Mouse (Mus musculus): ENCODE results near the gene Adcy10. TPM values are rescaled to one million over a fixed set of nuclear protein-coding genes. Genes with fewer than 3 reads are reported as not detected.

Gene Adcy10
- polyA plus RNA-seq, 1 experiment from 2014 or later = 0.18 TPM

GRCm38 (mm10) chr1:165608904-165609303 lies 123.9 kb downstream of the Adcy10 start:
- H3K9ac ChIP-seq = no peak overlapping the region
- 73% methylated on average over 4 of the region's 4 CpGs for WGBS
- no peak overlapping the region for H3K4me2 ChIP-seq
- no peaks in the 10 kb centered on the region for H3K27me3 ChIP-seq
- peaks cover 43% of the 10 kb centered on the region for H3K36me3 ChIP-seq
- H3K9me3 ChIP-seq = no peaks in the 10 kb centered on the region
- H3K27ac ChIP-seq = no peak overlapping the region
- H3K4me1 ChIP-seq = peaks cover 19% of the 10 kb centered on the region
- no peak overlapping the region for H3K4me3 ChIP-seq
- ATAC-seq (ENCODE audit: insufficient number of reproducible peaks, insufficient read depth, low FRiP score, low TSS enrichment, low read depth) = no peak

GRCm38 (mm10) chr1:165609495-165610320 lies 124.7 kb downstream of the Adcy10 start:
- Histone ChIP-seq H3K27me3 (no peaks in the 10 kb centered on the region), H3K4me2 (no peak overlapping the region), H3K4me1 (peaks cover 19% of the 10 kb centered on the region), H3K9me3 (no peaks in the 10 kb centered on the region), H3K27ac (peak overlapping the region; percentile 41; the same call in 1 of the 2 replicates), H3K9ac (no peak overlapping the region), H3K36me3 (peaks cover 40% of the 10 kb centered on the region), H3K4me3 (no peak overlapping the region)
- ATAC-seq (ENCODE audit: insufficient number of reproducible peaks, insufficient read depth, low FRiP score, low TSS enrichment, low read depth) = no peak
- 44% methylated on average over 7 of the region's 7 CpGs for WGBS

- H3K4me3 ChIP-seq = no peak overlapping the region
- peaks cover 19% of the 10 kb centered on the region for H3K4me1 ChIP-seq
- H3K36me3 ChIP-seq = peaks cover 40% of the 10 kb centered on the region
- WGBS = 29% methylated on average over 9 of the region's 9 CpGs
- ATAC-seq (ENCODE audit: insufficient number of reproducible peaks, insufficient read depth, low FRiP score, low TSS enrichment, low read depth) = no peak
- H3K4me2 ChIP-seq = no peak overlapping the region
- peak overlapping the region; percentile 41 for H3K27ac ChIP-seq
- H3K27me3 ChIP-seq = no peaks in the 10 kb centered on the region
- H3K9ac ChIP-seq = no peak overlapping the region
- H3K9me3 ChIP-seq = peaks cover 6% of the 10 kb centered on the region
Observed at GRCm38 (mm10) chr1:165610321-165610999, 125.5 kb downstream of the Adcy10 start.

GRCm38 (mm10) chr1:165612714-165613113 lies 127.7 kb downstream of the Adcy10 start:
- no peaks in the 10 kb centered on the region for H3K27me3 ChIP-seq
- H3K9ac ChIP-seq = no peak overlapping the region
- no peak overlapping the region for H3K27ac ChIP-seq
- H3K4me1 ChIP-seq = peaks cover 31% of the 10 kb centered on the region
- ATAC-seq (ENCODE audit: insufficient number of reproducible peaks, insufficient read depth, low FRiP score, low TSS enrichment, low read depth) = no peak
- peaks cover 11% of the 10 kb centered on the region for H3K9me3 ChIP-seq
- no peak overlapping the region for H3K4me2 ChIP-seq
- 51% methylated on average over 5 of the region's 5 CpGs for WGBS
- peaks cover 32% of the 10 kb centered on the region for H3K36me3 ChIP-seq
- H3K4me3 ChIP-seq = no peak overlapping the region

GRCm38 (mm10) chr1:165613926-165614325 lies 128.9 kb downstream of the Adcy10 start:
- 77% methylated on average over 4 of the region's 4 CpGs for WGBS
- Histone ChIP-seq H3K4me3 (no peak overlapping the region), H3K27me3 (no peaks in the 10 kb centered on the region), H3K9ac (no peak overlapping the region), H3K9me3 (peaks cover 11% of the 10 kb centered on the region), H3K27ac (no peak overlapping the region), H3K4me2 (no peak overlapping the region), H3K36me3 (peaks cover 24% of the 10 kb centered on the region), H3K4me1 (peaks cover 36% of the 10 kb centered on the region)
- no peak for ATAC-seq (ENCODE audit: insufficient number of reproducible peaks, insufficient read depth, low FRiP score, low TSS enrichment, low read depth)

GRCm38 (mm10) chr1:165614793-165615192 lies 129.8 kb downstream of the Adcy10 start:
- Histone ChIP-seq H3K4me1 (peaks cover 31% of the 10 kb centered on the region), H3K36me3 (peaks cover 24% of the 10 kb centered on the region), H3K9ac (no peak overlapping the region), H3K4me2 (no peak overlapping the region), H3K27ac (no peak overlapping the region), H3K9me3 (peaks cover 11% of the 10 kb centered on the region), H3K4me3 (no peak overlapping the region), H3K27me3 (no peaks in the 10 kb centered on the region)
- WGBS = 93% methylated on average over 3 of the region's 3 CpGs
- no peak for ATAC-seq (ENCODE audit: insufficient number of reproducible peaks, insufficient read depth, low FRiP score, low TSS enrichment, low read depth)

GRCm38 (mm10) chr1:165616652-165617051 lies 131.7 kb downstream of the Adcy10 start:
- H3K9me3 ChIP-seq = peaks cover 11% of the 10 kb centered on the region
- H3K4me2 ChIP-seq = no peak overlapping the region
- no peak overlapping the region; the same call in 1 of the 2 replicates for H3K9ac ChIP-seq
- H3K4me3 ChIP-seq = no peak overlapping the region
- peaks cover 28% of the 10 kb centered on the region for H3K36me3 ChIP-seq
- H3K27ac ChIP-seq = peak overlapping the region; percentile 44
- no peak for ATAC-seq (ENCODE audit: insufficient number of reproducible peaks, insufficient read depth, low FRiP score, low TSS enrichment, low read depth)
- H3K4me1 ChIP-seq = peaks cover 22% of the 10 kb centered on the region
- 34% methylated on average over 7 of the region's 7 CpGs for WGBS
- no peaks in the 10 kb centered on the region for H3K27me3 ChIP-seq

- Histone ChIP-seq H3K27me3 (no peaks in the 10 kb centered on the region), H3K9me3 (peaks cover 11% of the 10 kb centered on the region), H3K9ac (no peak overlapping the region; the same call in 1 of the 2 replicates), H3K36me3 (peaks cover 31% of the 10 kb centered on the region), H3K4me1 (peaks cover 22% of the 10 kb centered on the region), H3K4me3 (no peak overlapping the region), H3K27ac (peak overlapping the region; percentile 44; the same call in 1 of the 2 replicates), H3K4me2 (no peak overlapping the region)
- 22% methylated on average over 15 of the region's 15 CpGs for WGBS
- no peak for ATAC-seq (ENCODE audit: insufficient number of reproducible peaks, insufficient read depth, low FRiP score, low TSS enrichment, low read depth)
Observed at GRCm38 (mm10) chr1:165617166-165617891, 132.3 kb downstream of the Adcy10 start.

GRCm38 (mm10) chr1:165618201-165618624 lies 133.2 kb downstream of the Adcy10 start:
- Histone ChIP-seq H3K4me1 (peaks cover 22% of the 10 kb centered on the region), H3K9me3 (peaks cover 11% of the 10 kb centered on the region), H3K27ac (peak overlapping the region; percentile 16; the same call in 1 of the 2 replicates), H3K4me3 (no peak overlapping the region), H3K4me2 (no peak overlapping the region), H3K9ac (no peak overlapping the region), H3K36me3 (peaks cover 38% of the 10 kb centered on the region), H3K27me3 (no peaks in the 10 kb centered on the region)
- WGBS = 62% methylated on average over 9 of the region's 9 CpGs
- ATAC-seq (ENCODE audit: insufficient number of reproducible peaks, insufficient read depth, low FRiP score, low TSS enrichment, low read depth) = no peak

GRCm38 (mm10) chr1:165625058-165625457 lies 140.1 kb downstream of the Adcy10 start:
- no peak overlapping the region for H3K9ac ChIP-seq
- no peaks in the 10 kb centered on the region for H3K9me3 ChIP-seq
- no peak overlapping the region for H3K27ac ChIP-seq
- H3K4me3 ChIP-seq = no peak overlapping the region
- ATAC-seq (ENCODE audit: insufficient number of reproducible peaks, insufficient read depth, low FRiP score, low TSS enrichment, low read depth) = no peak
- peaks cover 13% of the 10 kb centered on the region for H3K36me3 ChIP-seq
- 87% methylated on average over 5 of the region's 5 CpGs for WGBS
- no peak overlapping the region for H3K4me2 ChIP-seq
- H3K4me1 ChIP-seq = peaks cover 15% of the 10 kb centered on the region
- no peaks in the 10 kb centered on the region for H3K27me3 ChIP-seq

- Histone ChIP-seq H3K9me3 (no peaks in the 10 kb centered on the region), H3K4me2 (no peak overlapping the region), H3K4me1 (peaks cover 15% of the 10 kb centered on the region), H3K9ac (no peak overlapping the region), H3K27ac (no peak overlapping the region), H3K27me3 (no peaks in the 10 kb centered on the region), H3K4me3 (no peak overlapping the region), H3K36me3 (peaks cover 9% of the 10 kb centered on the region)
- ATAC-seq (ENCODE audit: insufficient number of reproducible peaks, insufficient read depth, low FRiP score, low TSS enrichment, low read depth) = no peak
- 88% methylated on average over 5 of the region's 5 CpGs for WGBS
Observed at GRCm38 (mm10) chr1:165625896-165626295, 140.9 kb downstream of the Adcy10 start.
